Mouse (Mus musculus): ENCODE measurements around the gene Mthfsd. TPM values are rescaled to one million over a fixed set of nuclear protein-coding genes. Genes with fewer than 3 reads are reported as not detected.

Mthfsd gene
- polyA plus RNA-seq, 1 experiment from 2014 or later: 65.9 TPM

DNA sequence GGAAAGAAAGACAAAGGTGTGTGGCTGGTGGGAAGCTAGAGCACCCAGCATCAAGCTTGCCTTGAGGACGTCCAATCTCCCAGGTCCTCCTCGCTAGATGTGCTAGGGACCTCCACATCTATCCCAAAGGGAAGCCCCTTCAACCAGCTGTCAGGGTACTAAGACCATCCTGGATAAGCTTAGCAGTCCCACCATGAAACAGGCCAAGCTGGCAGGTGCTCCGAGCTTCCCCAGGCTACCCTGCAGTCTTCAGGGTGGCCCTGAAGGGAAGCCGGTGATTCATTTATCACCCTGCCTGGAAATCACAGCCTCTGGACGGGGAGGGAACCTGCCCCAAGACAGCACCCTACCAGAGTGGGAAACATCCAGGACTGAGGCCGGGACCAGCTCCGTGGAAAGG is 31.6 kb downstream of the Mthfsd start:
- Histone ChIP-seq H3K9me3 (ENCODE audit: control insufficient read depth, low read depth, low read length) (no peaks in the 10 kb centered on the region), H3K4me2 (replicated peaks; ENCODE audit: low read depth, low read length) (peak overlapping the region; percentile 58), H3K4me1 (ENCODE audit: control insufficient read depth, insufficient read depth, low read length) (peaks cover 25% of the 10 kb centered on the region), H3K27me3 (ENCODE audit: control insufficient read depth, insufficient read depth, low read length) (peaks cover 15% of the 10 kb centered on the region; the same call in 1 of the 2 replicates), H3K27ac (ENCODE audit: low read length) (peak overlapping the region; percentile 92), H3K4me3 (ENCODE audit: low read depth, low read length) (peak overlapping the region; percentile 12; the same call in 1 of the 2 replicates), H3K36me3 (ENCODE audit: control insufficient read depth, insufficient read depth, low read length) (no peaks in the 10 kb centered on the region; the same call in 1 of the 2 replicates), H3K9ac (replicated peaks; ENCODE audit: low read depth, low read length) (peak overlapping the region; percentile 4; the same call in 1 of the 2 replicates)
- ATAC-seq (ENCODE audit: insufficient number of reproducible peaks, insufficient read depth, low FRiP score, low read depth): no peak
- 27% methylated on average over 7 of the region's 7 CpGs for WGBS

DNA sequence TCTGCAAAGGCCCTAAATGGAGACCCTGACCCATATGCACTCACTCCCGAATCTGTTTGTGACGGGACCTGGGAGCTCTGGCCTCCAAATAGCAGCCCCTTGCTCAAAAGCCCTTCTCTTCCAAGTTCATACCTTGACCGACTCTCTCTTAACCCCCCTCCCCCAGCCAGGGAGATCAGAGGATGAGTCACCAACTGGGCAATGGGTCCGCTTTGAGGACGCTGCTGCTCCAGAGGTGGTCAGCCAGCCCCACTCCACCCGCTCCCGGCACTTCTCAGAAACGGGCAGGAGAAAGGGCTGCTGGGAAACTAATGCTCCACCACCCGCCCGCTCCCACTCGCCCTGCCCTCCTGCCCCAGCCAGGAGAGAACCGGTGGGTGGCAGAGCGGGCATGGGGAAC is 32.3 kb downstream of the Mthfsd start:
- peak overlapping the region; percentile 58 for H3K4me2 ChIP-seq (replicated peaks; ENCODE audit: low read depth, low read length)
- H3K36me3 ChIP-seq (ENCODE audit: control insufficient read depth, insufficient read depth, low read length): no peaks in the 10 kb centered on the region; the same call in 1 of the 2 replicates
- H3K4me1 ChIP-seq (ENCODE audit: control insufficient read depth, insufficient read depth, low read length): peaks cover 31% of the 10 kb centered on the region
- H3K27ac ChIP-seq (ENCODE audit: low read length): peak overlapping the region; percentile 92
- peak overlapping the region; percentile 52 for H3K9ac ChIP-seq (replicated peaks; ENCODE audit: low read depth, low read length)
- H3K4me3 ChIP-seq (ENCODE audit: low read depth, low read length): peak overlapping the region; percentile 12
- WGBS: 20% methylated on average over 13 of the region's 13 CpGs
- H3K9me3 ChIP-seq (ENCODE audit: control insufficient read depth, low read depth, low read length): no peaks in the 10 kb centered on the region
- peaks cover 19% of the 10 kb centered on the region for H3K27me3 ChIP-seq (ENCODE audit: control insufficient read depth, insufficient read depth, low read length)
- ATAC-seq (ENCODE audit: insufficient number of reproducible peaks, insufficient read depth, low FRiP score, low read depth): no peak

DNA sequence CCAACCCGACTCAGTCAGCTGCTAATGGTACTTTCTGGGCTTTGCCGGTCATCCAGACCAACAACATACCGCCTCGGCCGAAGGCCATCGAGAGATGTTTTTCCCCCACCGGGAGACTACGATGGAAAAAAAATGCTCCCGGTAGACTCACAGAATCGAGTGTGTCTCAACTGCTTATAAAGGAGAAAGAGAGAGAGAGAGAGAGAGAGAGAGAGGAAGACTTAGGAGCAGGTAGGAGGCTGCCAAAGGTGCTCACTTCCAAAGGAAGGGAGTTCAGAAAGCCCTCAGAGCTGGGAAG is 33.4 kb downstream of the Mthfsd start:
- Histone ChIP-seq H3K4me2 (replicated peaks; ENCODE audit: low read depth, low read length) (peak overlapping the region; percentile 58), H3K27me3 (ENCODE audit: control insufficient read depth, insufficient read depth, low read length) (peaks cover 23% of the 10 kb centered on the region), H3K36me3 (ENCODE audit: control insufficient read depth, insufficient read depth, low read length) (no peaks in the 10 kb centered on the region; the same call in 1 of the 2 replicates), H3K9ac (replicated peaks; ENCODE audit: low read depth, low read length) (peak overlapping the region; percentile 52), H3K27ac (ENCODE audit: low read length) (peak overlapping the region; percentile 92), H3K4me3 (ENCODE audit: low read depth, low read length) (peak overlapping the region; percentile 29), H3K9me3 (ENCODE audit: control insufficient read depth, low read depth, low read length) (no peaks in the 10 kb centered on the region), H3K4me1 (ENCODE audit: control insufficient read depth, insufficient read depth, low read length) (peaks cover 37% of the 10 kb centered on the region)
- no peak for ATAC-seq (ENCODE audit: insufficient number of reproducible peaks, insufficient read depth, low FRiP score, low read depth)
- 1% methylated on average over 10 of the region's 10 CpGs for WGBS

DNA sequence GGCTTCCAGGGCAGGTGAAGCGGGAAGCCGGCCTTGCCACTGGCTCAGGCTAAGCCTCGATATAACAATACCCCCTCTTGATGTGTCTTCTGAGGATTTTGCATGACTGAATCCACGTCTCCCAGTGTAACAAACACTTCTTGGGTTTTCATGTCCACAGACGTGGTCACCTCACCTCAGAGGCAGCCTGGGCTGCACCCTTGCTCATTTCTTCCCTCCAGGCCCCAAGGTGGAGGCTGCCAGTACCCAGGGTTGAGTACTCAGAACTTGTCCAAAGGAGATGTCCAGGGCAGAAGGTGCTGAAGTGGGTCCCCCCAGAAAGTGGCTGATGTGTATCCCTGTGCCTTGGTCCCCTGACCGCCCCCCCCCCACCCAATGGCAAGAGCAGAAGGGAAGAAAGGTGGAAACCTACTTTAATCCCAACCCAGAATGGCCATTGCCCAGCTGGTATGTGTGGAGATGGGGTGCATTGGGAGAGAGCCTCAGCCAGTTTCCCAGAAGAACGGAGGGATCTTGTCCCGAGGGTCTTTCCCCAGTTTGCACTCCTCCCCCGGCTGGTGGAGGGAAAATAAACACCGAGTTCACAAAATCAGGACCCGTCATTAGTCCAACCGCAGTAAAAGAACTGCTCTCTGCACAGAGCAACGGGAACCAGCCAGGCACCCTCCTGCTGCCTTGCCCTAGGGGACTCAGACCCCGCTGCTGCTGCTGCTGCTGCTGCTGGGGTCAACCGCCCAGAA is 33.9 kb downstream of the Mthfsd start:
- Histone ChIP-seq H3K27ac (ENCODE audit: low read length) (peak overlapping the region; percentile 92), H3K4me1 (ENCODE audit: control insufficient read depth, insufficient read depth, low read length) (peaks cover 37% of the 10 kb centered on the region), H3K9me3 (ENCODE audit: control insufficient read depth, low read depth, low read length) (no peaks in the 10 kb centered on the region), H3K27me3 (ENCODE audit: control insufficient read depth, insufficient read depth, low read length) (peaks cover 21% of the 10 kb centered on the region), H3K4me2 (replicated peaks; ENCODE audit: low read depth, low read length) (peak overlapping the region; percentile 58), H3K9ac (replicated peaks; ENCODE audit: low read depth, low read length) (peak overlapping the region; percentile 52), H3K36me3 (ENCODE audit: control insufficient read depth, insufficient read depth, low read length) (no peaks in the 10 kb centered on the region; the same call in 1 of the 2 replicates), H3K4me3 (ENCODE audit: low read depth, low read length) (peak overlapping the region; percentile 29)
- 9% methylated on average over 15 of the region's 15 CpGs for WGBS
- no peak for ATAC-seq (ENCODE audit: insufficient number of reproducible peaks, insufficient read depth, low FRiP score, low read depth)

DNA sequence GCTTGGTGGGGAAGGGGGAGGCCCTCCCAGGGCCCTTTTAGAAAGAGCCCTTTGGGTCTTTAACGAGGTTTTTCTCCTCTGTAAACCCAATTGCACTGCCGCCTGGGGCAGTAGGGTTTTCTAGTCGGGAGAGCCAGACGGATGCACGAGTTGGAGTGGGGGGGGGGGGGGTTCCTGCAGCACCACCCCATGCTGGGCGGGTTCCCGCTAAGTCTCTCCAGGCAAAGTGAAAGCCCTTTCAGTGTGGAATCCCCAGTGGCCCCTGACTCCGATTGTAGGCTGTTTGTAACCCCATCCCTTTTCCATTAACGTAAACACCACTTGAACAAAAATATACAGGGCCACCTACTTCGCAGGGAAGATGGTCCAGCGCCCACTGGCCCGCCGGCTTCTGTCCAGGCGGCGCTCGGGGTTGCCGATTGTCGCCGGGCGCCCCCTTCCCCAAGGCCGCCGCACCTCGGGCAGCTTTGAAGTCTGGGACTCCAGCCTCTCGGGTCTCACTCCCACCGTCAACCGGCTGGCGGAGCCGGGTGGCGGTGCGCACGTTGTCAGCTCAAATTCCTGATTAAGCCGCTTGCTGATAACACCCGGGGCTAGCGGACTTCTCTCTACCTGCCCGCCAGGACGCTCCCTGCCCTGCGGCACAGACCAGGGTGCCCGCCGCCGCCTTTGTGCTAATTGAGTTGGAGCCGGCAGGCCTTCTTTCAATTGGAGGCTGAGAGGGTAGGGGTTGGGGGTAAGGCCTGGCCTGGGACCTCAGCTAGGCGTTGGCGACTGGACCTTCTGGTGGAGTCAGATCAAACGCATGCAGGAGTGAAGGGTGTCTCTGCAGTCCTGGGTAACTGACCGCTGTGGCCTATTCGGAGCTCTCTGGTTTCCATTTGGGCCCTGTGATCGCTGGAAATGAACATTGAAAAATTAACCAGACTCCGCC is 34.8 kb downstream of the Mthfsd start:
- peak overlapping the region; percentile 52 for H3K9ac ChIP-seq (replicated peaks; ENCODE audit: low read depth, low read length)
- no peaks in the 10 kb centered on the region for H3K36me3 ChIP-seq (ENCODE audit: control insufficient read depth, insufficient read depth, low read length)
- peak overlapping the region; percentile 58 for H3K4me2 ChIP-seq (replicated peaks; ENCODE audit: low read depth, low read length)
- peak; percentile 25; the same call in 1 of the 2 replicates for ATAC-seq (ENCODE audit: insufficient number of reproducible peaks, insufficient read depth, low FRiP score, low read depth)
- H3K4me1 ChIP-seq (ENCODE audit: control insufficient read depth, insufficient read depth, low read length): peaks cover 37% of the 10 kb centered on the region
- peaks cover 19% of the 10 kb centered on the region for H3K27me3 ChIP-seq (ENCODE audit: control insufficient read depth, insufficient read depth, low read length)
- peak overlapping the region; percentile 29 for H3K4me3 ChIP-seq (ENCODE audit: low read depth, low read length)
- no peaks in the 10 kb centered on the region for H3K9me3 ChIP-seq (ENCODE audit: control insufficient read depth, low read depth, low read length)
- 3% methylated on average over 48 of the region's 48 CpGs for WGBS
- H3K27ac ChIP-seq (ENCODE audit: low read length): peak overlapping the region; percentile 92

DNA sequence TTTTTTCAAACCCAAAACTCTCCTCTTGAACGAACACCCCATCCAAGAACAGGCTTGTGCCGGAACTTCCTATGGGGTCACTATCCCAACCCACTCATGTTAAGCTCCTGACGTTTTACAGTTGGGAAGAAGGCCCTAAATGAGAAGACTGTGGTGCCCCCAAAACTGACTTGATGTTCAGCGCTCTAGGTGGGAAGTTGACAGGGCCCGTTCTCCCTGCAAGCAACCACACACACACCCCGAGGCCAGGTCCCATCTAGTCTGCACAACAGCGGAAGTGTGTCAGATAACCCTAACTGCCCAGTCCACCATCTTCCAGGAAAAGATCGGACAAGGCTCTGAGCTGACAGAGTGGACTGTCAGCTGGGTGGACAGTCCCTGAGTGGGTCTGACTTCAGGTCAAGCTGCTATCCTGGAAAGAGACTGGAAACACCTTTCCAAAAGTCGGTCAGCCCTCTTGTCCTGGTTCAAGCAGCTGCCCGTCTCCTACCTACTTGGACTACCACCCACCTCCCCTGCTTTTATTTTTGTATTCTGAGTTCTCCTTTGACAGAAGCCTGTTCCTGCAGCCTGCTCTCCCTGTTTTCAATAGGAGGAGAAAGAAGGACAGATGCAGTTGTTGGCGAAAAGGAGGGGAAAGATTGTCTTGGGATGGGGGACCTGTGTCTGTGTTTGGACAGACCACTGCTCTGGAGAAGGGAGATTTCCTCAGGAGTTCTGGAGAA is 35.6 kb downstream of the Mthfsd start:
- Histone ChIP-seq H3K4me3 (ENCODE audit: low read depth, low read length) (peak overlapping the region; percentile 29), H3K9ac (replicated peaks; ENCODE audit: low read depth, low read length) (peak overlapping the region; percentile 52), H3K36me3 (ENCODE audit: control insufficient read depth, insufficient read depth, low read length) (no peaks in the 10 kb centered on the region), H3K27ac (ENCODE audit: low read length) (peak overlapping the region; percentile 92), H3K9me3 (ENCODE audit: control insufficient read depth, low read depth, low read length) (no peaks in the 10 kb centered on the region), H3K4me2 (replicated peaks; ENCODE audit: low read depth, low read length) (peak overlapping the region; percentile 58), H3K4me1 (ENCODE audit: control insufficient read depth, insufficient read depth, low read length) (peaks cover 37% of the 10 kb centered on the region), H3K27me3 (ENCODE audit: control insufficient read depth, insufficient read depth, low read length) (peaks cover 19% of the 10 kb centered on the region)
- no peak for ATAC-seq (ENCODE audit: insufficient number of reproducible peaks, insufficient read depth, low FRiP score, low read depth)
- WGBS: 26% methylated on average over 11 of the region's 11 CpGs

DNA sequence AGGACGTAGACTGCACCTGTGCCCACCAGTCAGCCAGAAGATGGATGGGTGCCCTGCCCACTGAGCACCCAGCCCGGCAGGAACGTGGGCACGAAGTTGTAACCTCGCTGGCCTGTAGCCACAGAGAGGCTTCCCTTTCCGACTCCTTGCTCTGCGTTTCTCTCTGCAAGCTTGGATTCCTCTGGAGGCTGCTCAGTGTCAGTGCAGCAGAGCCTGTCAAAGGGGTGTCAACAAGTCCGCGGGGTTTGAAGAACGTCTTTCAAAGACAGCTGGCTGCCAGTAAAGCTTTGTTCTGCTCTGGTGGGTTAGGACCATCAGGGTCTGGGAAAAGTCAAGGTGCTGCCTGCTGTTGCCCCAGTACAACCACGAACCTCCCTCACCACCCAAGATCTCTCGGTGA is 36.7 kb downstream of the Mthfsd start:
- Histone ChIP-seq H3K27me3 (ENCODE audit: control insufficient read depth, insufficient read depth, low read length) (peaks cover 10% of the 10 kb centered on the region), H3K36me3 (ENCODE audit: control insufficient read depth, insufficient read depth, low read length) (no peaks in the 10 kb centered on the region), H3K9ac (replicated peaks; ENCODE audit: low read depth, low read length) (no peak overlapping the region), H3K27ac (ENCODE audit: low read length) (peak overlapping the region; percentile 44; the same call in 1 of the 2 replicates), H3K9me3 (ENCODE audit: control insufficient read depth, low read depth, low read length) (no peaks in the 10 kb centered on the region), H3K4me3 (ENCODE audit: low read depth, low read length) (no peak overlapping the region), H3K4me1 (ENCODE audit: control insufficient read depth, insufficient read depth, low read length) (peaks cover 33% of the 10 kb centered on the region), H3K4me2 (replicated peaks; ENCODE audit: low read depth, low read length) (0 out of 2 replicates have a peak overlapping the region, but pooled peaks have one; percentile 2)
- ATAC-seq (ENCODE audit: insufficient number of reproducible peaks, insufficient read depth, low FRiP score, low read depth): peak; percentile 39
- WGBS: 5% methylated on average over 12 of the region's 12 CpGs

DNA sequence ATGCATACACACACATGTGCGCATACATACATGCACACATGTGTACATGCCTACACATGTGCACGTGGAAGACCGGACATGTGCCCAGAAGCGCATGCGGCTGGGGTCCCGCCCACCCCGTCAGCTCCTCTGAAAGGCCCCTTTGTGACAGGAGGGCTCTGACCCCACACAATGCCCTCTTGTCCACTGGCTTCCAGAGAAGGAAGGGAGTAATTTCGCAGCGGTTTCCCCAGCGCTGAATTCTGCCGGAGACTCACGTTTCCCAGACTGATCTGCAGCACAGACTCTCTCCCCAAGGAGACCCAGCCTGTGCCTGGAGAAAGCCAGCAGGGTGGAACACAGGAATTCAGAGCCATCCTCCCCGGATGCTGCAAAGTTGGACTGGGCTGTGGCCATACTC is 44.5 kb downstream of the Mthfsd start:
- Histone ChIP-seq H3K36me3 (ENCODE audit: control insufficient read depth, insufficient read depth, low read length) (peaks cover 20% of the 10 kb centered on the region; the same call in 1 of the 2 replicates), H3K27ac (ENCODE audit: low read length) (0 out of 2 replicates have a peak overlapping the region, but pooled peaks have one; percentile 39)
- 75% methylated on average over 13 of the region's 13 CpGs for WGBS

More for the DNA sequence above, 44.5 kb downstream of the Mthfsd start:
- ATAC-seq (ENCODE audit: insufficient number of reproducible peaks, insufficient read depth, low FRiP score, low read depth): no peak
- Histone ChIP-seq H3K4me1 (ENCODE audit: control insufficient read depth, insufficient read depth, low read length) (no peaks in the 10 kb centered on the region), H3K9me3 (ENCODE audit: control insufficient read depth, low read depth, low read length) (no peaks in the 10 kb centered on the region), H3K27me3 (ENCODE audit: control insufficient read depth, insufficient read depth, low read length) (no peaks in the 10 kb centered on the region), H3K4me2 (replicated peaks; ENCODE audit: low read depth, low read length) (no peak overlapping the region), H3K9ac (replicated peaks; ENCODE audit: low read depth, low read length) (no peak overlapping the region), H3K4me3 (ENCODE audit: low read depth, low read length) (no peak overlapping the region)

All from stomach, embryonic 14.5 days (tissue).